Mouse (Mus musculus): Measurements from ENCODE around the gene 1190005I06Rik. TPM values are rescaled to one million over a fixed set of nuclear protein-coding genes. Genes with fewer than 3 reads are reported as not detected.

The 1190005I06Rik gene
- polyA plus RNA-seq, 1 experiment: not detected

DNA sequence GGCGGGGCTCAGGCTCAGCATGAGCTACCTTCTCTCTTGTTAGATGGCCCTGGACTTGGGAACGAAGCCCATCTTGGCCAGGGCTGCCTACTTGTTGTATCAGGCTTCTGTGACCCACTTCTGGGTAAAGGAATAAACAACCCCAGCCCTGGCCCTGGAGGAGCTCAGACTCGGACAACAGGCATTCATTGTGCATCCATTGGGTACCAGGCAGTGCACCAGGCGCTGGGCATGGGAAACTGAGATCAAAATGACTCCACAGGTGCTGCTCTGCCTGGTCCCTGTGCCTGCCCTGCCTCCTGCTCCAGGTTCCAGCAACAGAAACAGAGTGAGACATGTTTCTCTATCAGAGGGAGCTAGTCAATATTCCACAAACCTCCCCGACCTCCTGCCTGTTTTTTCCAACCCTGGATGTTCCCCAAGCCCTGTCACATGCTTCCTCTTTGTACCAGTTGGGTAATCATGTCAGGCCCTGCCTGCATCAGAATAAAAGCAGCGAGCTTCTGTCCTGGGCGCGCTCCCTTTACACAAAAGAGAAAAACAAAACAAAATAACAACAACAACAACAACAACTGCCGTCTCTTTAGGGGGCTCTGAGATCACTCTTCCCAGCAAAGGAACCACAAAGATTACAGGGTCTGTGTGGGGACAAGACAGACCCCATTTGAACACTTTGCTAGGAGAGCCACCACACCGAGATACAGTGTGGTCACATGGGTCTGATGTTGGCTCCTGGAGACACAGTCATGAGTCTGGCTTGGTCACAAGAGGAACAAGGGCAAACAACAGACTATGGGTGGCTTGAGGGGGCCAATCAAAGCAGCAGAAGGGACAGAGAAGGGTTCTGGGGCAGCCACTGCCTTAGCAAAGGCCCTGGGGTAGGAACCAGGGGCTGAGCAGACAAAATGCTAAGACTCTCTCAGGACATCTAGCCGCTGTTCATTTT, 27.9 kb downstream of the 1190005I06Rik start:
- TF ChIP-seq POLR2A (IDR thresholded peaks at IDR 0.05; ENCODE audit: insufficient read depth, low read depth, low read length): no peak
- TF ChIP-seq CTCF (IDR thresholded peaks at IDR 0.05; ENCODE audit: insufficient read depth, low read depth, low read length): no peak
- Histone ChIP-seq H3K4me3 (ENCODE audit: insufficient read depth, low read depth, low read length) (no peak overlapping the region), H3K4me1 (ENCODE audit: control insufficient read depth, insufficient read depth, low read length) (peaks cover 17% of the 10 kb centered on the region), H3K27ac (ENCODE audit: insufficient read depth, low read depth, low read length) (peak overlapping the region; percentile 81)
- 55% methylated on average over 11 of the region's 11 CpGs for WGBS

DNA sequence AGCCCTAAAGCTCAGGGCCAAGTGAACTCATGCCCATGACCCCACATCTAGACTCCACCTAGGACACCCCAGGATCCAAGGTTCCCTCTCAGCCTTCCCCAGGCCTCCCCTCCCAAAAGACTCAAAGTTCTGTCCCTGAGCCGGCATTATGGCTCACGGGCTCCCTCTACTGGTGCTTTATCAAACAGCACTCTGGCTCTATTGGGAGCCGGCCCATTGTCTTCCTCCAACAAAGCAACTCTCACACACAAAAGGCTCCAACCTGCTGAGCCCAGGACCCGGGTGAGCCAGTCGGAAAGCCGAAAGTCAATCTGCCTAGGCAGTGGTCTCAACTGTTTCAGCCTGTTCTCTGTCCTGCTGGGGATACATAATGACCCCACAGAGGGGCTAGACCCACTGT, 29.3 kb downstream of the 1190005I06Rik start:
- Histone ChIP-seq H3K4me1 (ENCODE audit: control insufficient read depth, insufficient read depth, low read length) (peaks cover 17% of the 10 kb centered on the region), H3K27ac (ENCODE audit: insufficient read depth, low read depth, low read length) (no peak overlapping the region; the same call in 1 of the 2 replicates), H3K4me3 (ENCODE audit: insufficient read depth, low read depth, low read length) (no peak overlapping the region)
- WGBS: 0% methylated on average over 6 of the region's 6 CpGs
- TF ChIP-seq CTCF (IDR thresholded peaks at IDR 0.05; ENCODE audit: insufficient read depth, low read depth, low read length) (peak; percentile 76), POLR2A (IDR thresholded peaks at IDR 0.05; ENCODE audit: insufficient read depth, low read depth, low read length) (no peak)

DNA sequence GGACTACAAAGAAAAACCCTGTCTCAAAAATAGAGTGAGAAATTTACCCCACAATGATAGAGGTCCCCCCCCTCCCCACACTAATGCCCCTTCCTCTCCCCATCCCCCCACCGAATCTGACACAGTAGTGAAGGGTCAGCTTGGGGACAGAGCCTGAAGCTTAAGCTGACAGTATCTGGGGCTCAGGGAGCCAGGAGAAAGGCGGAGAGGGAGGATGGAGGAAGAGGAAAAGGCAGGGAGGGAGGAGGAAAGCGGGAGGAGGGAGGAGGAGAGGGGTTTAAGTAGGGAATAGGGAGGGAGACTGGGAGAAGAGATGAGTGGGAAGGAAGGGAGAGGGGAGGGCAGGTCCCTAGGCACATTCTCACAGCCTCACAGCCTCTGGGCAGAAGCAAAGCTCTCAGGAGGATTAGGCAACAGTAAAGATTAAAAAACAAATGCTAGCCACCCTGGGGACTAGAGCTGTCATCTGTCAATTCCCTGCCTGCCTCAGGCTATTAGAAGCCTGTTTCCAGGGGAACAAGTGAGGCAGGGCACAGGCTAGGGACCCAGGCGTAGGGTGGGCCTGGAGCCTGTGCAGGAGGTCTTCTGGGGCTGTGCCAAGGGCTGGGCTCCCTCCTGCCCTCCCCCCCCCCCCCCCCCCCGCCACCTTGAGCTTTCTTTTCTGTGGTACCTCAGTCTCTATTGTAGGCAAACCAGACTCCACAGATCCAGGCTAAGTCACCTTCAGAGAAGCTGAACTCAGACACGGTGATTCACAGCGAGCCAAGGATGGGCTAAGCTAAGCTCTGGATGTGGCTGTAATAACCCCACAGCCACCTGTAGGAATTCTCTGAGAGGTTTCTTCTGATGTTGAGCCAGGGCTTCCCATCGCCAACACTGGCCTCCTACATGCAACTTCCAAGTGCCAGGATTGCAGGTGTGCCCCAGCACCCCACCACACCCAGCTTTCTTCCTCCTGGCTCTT, 30.5 kb downstream of the 1190005I06Rik start:
- WGBS: 41% methylated on average over 7 of the region's 8 CpGs
- H3K27ac ChIP-seq (ENCODE audit: insufficient read depth, low read depth, low read length): no peak overlapping the region
- H3K4me3 ChIP-seq (ENCODE audit: insufficient read depth, low read depth, low read length): no peak overlapping the region
- peaks cover 17% of the 10 kb centered on the region for H3K4me1 ChIP-seq (ENCODE audit: control insufficient read depth, insufficient read depth, low read length)
- no peak for TF ChIP-seq CTCF (IDR thresholded peaks at IDR 0.05; ENCODE audit: insufficient read depth, low read depth, low read length)
- TF ChIP-seq POLR2A (IDR thresholded peaks at IDR 0.05; ENCODE audit: insufficient read depth, low read depth, low read length): no peak

DNA sequence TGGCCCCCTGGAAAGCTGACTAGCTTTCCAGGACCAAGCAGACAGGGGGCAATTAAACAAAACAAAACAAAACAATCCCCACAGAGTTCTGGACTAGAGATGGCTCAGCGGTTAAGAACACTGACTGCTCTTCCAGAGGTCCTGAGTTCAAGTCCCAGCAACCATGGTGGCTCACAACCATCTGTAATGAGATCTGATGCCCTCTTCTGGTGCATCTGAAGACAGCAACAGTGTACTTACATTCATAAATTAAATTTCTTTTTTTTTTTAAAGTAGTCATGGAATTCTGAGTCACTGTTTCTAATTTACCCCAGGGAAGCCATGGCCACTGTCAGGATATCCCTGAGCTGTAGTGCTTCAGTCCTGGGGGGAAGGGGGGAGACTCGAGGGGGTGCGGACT, 32.9 kb downstream of the 1190005I06Rik start:
- 88% methylated on average over 3 of the region's 3 CpGs for WGBS
- peaks cover 17% of the 10 kb centered on the region for H3K4me1 ChIP-seq (ENCODE audit: control insufficient read depth, insufficient read depth, low read length)
- TF ChIP-seq CTCF (IDR thresholded peaks at IDR 0.05; ENCODE audit: insufficient read depth, low read depth, low read length): no peak
- TF ChIP-seq POLR2A (IDR thresholded peaks at IDR 0.05; ENCODE audit: insufficient read depth, low read depth, low read length): no peak
- no peak overlapping the region for H3K4me3 ChIP-seq (ENCODE audit: insufficient read depth, low read depth, low read length)
- H3K27ac ChIP-seq (ENCODE audit: insufficient read depth, low read depth, low read length): no peak overlapping the region

DNA sequence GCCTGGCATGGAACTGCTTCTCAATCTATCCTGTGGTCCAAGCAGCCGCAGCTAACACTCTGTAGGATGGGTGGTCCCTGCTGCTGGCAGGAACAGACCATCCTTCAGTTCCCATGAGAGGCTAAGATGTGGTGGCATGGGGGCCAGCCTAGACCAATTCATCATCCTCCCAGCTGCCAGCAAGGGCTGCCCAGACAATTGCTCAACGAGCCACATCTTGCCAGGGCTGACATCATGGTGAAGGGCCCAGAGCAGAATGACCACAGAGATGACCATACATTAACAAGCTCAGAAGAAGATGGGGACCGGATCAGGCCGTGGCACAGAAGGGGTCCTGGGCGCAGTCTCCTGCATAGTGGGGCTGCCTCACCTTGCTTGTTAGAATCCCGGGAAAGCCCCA, 36.6 kb downstream of the 1190005I06Rik start:
- Histone ChIP-seq H3K27ac (ENCODE audit: insufficient read depth, low read depth, low read length) (no peak overlapping the region), H3K4me1 (ENCODE audit: control insufficient read depth, insufficient read depth, low read length) (no peaks in the 10 kb centered on the region), H3K4me3 (ENCODE audit: insufficient read depth, low read depth, low read length) (no peak overlapping the region)
- 82% methylated on average over 6 of the region's 6 CpGs for WGBS
- TF ChIP-seq CTCF (IDR thresholded peaks at IDR 0.05; ENCODE audit: insufficient read depth, low read depth, low read length) (no peak), POLR2A (IDR thresholded peaks at IDR 0.05; ENCODE audit: insufficient read depth, low read depth, low read length) (no peak)

DNA sequence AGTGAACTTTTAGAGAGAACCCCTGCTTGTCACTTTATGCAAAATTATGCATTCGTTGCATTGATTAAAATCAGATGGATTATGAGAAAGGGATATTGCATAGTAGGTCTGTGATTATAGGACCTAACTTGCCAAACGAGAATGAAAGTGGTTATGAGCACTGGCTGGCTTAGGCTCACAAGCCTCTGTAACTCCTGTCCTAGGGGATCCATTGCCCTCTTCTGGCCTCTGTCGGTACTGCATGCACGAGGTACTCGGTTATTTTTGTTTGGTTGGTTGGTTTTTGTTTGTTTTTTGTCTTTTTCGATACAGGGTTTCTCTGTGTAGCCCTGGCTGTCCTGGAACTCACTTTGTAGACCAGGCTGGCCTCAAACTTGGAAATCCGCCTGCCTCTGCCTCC, 39.5 kb downstream of the 1190005I06Rik start:
- WGBS: 10% methylated on average over 7 of the region's 7 CpGs
- Histone ChIP-seq H3K4me1 (ENCODE audit: control insufficient read depth, insufficient read depth, low read length) (peaks cover 1% of the 10 kb centered on the region), H3K27ac (ENCODE audit: insufficient read depth, low read depth, low read length) (no peak overlapping the region), H3K4me3 (ENCODE audit: insufficient read depth, low read depth, low read length) (no peak overlapping the region)
- TF ChIP-seq POLR2A (IDR thresholded peaks at IDR 0.05; ENCODE audit: insufficient read depth, low read depth, low read length) (no peak), CTCF (IDR thresholded peaks at IDR 0.05; ENCODE audit: insufficient read depth, low read depth, low read length) (0 out of 2 replicates have a peak, but pooled peaks have one; percentile 15)

DNA sequence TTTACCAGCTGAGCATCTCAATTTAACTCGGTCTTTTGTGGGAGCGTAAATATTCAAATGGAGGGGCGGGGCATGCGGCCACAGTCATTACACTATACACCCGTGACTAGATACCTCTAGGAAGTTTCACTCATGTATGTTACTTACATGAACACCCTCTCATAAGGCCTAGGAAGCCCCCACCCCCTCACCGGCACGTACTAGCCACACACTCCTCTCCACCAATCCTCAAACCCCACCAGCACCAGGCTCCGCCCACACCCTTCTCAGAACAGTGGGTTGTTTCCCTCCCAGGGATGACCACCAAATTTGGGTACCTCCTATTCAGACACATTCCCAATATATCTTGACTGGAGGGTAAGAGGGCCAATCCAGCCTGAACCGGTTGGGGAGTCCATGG, 40.0 kb downstream of the 1190005I06Rik start:
- no peak for TF ChIP-seq CTCF (IDR thresholded peaks at IDR 0.05; ENCODE audit: insufficient read depth, low read depth, low read length)
- no peak for TF ChIP-seq POLR2A (IDR thresholded peaks at IDR 0.05; ENCODE audit: insufficient read depth, low read depth, low read length)
- WGBS: 70% methylated on average over 9 of the region's 9 CpGs
- no peak overlapping the region for H3K4me3 ChIP-seq (ENCODE audit: insufficient read depth, low read depth, low read length)
- H3K27ac ChIP-seq (ENCODE audit: insufficient read depth, low read depth, low read length): no peak overlapping the region
- peaks cover 6% of the 10 kb centered on the region for H3K4me1 ChIP-seq (ENCODE audit: control insufficient read depth, insufficient read depth, low read length)

DNA sequence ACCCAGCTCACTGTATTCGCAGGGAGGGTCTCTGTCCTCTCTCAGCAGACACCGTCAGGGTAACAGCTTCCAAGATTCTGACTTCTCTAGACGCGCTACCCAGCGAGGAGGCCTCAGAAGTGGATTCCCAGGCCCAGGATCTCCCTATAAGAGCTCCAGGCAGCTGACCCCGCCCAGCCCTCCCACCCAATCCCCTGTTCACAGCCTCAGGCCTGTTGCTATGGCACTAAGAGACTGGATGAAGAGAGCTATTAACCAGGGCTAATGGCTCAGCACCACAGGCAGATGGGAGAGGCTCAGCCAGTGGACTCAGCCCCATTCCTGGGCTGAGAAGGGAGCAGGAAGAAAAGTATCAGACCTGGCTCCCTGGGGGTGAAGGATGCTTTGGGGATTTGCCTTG, 44.8 kb downstream of the 1190005I06Rik start:
- no peak overlapping the region for H3K4me3 ChIP-seq (ENCODE audit: insufficient read depth, low read depth, low read length)
- H3K27ac ChIP-seq (ENCODE audit: insufficient read depth, low read depth, low read length): 0 out of 2 replicates have a peak overlapping the region, but pooled peaks have one; percentile 32
- WGBS: 45% methylated on average over 6 of the region's 6 CpGs
- no peak for TF ChIP-seq POLR2A (IDR thresholded peaks at IDR 0.05; ENCODE audit: insufficient read depth, low read depth, low read length)
- TF ChIP-seq CTCF (IDR thresholded peaks at IDR 0.05; ENCODE audit: insufficient read depth, low read depth, low read length): no peak
- peaks cover 15% of the 10 kb centered on the region for H3K4me1 ChIP-seq (ENCODE audit: control insufficient read depth, insufficient read depth, low read length)

Data from olfactory bulb, adult 2 months (tissue).